Mouse (Mus musculus): Measurements from ENCODE around the gene Tst. TPM values are rescaled to one million over a fixed set of nuclear protein-coding genes. Genes with fewer than 3 reads are reported as not detected.

Gene Tst
- polyA plus RNA-seq, 1 experiment from 2014 or later = 8.3 TPM

DNA sequence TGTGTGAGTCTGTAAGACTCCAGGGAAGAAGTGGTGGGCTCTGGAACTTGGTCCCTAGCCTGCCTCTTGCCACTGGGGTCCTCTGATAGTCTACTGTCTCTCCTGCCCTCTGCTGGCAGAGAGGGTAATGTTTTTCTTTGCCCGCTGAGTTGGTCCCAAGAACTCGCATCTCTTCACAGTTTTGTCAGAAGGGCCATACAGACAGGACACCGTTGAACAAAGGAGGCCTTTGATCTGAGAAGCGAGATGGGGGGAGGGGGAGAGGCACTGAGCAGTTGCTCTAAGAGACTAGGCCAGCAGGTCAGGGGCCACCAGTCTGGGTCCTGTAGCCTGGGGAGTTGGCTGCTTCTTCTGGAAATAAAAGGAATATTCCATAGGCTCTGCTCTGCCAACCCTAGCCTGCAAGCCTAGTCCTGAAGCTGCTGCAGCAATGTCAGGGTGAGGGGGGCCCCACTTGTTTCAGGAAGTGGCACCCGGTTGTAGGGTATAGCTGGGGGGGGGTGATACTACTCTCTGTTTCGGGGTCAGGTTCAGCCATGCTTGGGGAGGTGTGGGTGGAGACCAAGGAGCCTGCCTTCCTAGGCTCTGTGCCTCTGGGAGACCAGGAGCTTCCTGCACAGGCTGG, 29.3 kb upstream of the Tst start:
- Histone ChIP-seq H3K9ac (ENCODE audit: low read length) (no peak overlapping the region), H3K4me2 (no peak overlapping the region), H3K27ac (ENCODE audit: low read depth, low read length) (no peak overlapping the region; the same call in 1 of the 2 replicates), H3K36me3 (ENCODE audit: control insufficient read depth, insufficient read depth, low read length) (peaks cover 7% of the 10 kb centered on the region), H3K9me3 (ENCODE audit: control insufficient read depth, low read length) (no peaks in the 10 kb centered on the region), H3K27me3 (ENCODE audit: control insufficient read depth, insufficient read depth, low read length) (no peaks in the 10 kb centered on the region), H3K4me1 (ENCODE audit: control insufficient read depth, insufficient read depth, low read length) (peaks cover 37% of the 10 kb centered on the region), H3K4me3 (ENCODE audit: low read depth, low read length) (no peak overlapping the region)
- ATAC-seq (ENCODE audit: low FRiP score) (no peak; the same call in 1 of the 2 replicates), DNase-seq (ENCODE audit: low spot score, missing footprints) (peak; percentile 93)
- 30% methylated on average over 6 of the region's 6 CpGs for WGBS

- Histone ChIP-seq H3K4me2 (no peak overlapping the region), H3K9me3 (ENCODE audit: control insufficient read depth, low read length) (no peaks in the 10 kb centered on the region), H3K36me3 (ENCODE audit: control insufficient read depth, insufficient read depth, low read length) (peaks cover 7% of the 10 kb centered on the region), H3K4me3 (ENCODE audit: low read depth, low read length) (no peak overlapping the region), H3K27me3 (ENCODE audit: control insufficient read depth, insufficient read depth, low read length) (no peaks in the 10 kb centered on the region), H3K9ac (ENCODE audit: low read length) (no peak overlapping the region), H3K4me1 (ENCODE audit: control insufficient read depth, insufficient read depth, low read length) (peaks cover 31% of the 10 kb centered on the region), H3K27ac (ENCODE audit: low read depth, low read length) (no peak overlapping the region)
- WGBS = 86% methylated on average over 7 of the region's 7 CpGs
- ATAC-seq (ENCODE audit: low FRiP score) = no peak
- no peak for DNase-seq (ENCODE audit: low spot score, missing footprints)
Observed at GRCm38 (mm10) chr15:78431541-78432121, 25.9 kb upstream of the Tst start.

- H3K4me3 ChIP-seq (ENCODE audit: low read depth, low read length) = no peak overlapping the region
- H3K9ac ChIP-seq (ENCODE audit: low read length) = no peak overlapping the region
- no peaks in the 10 kb centered on the region for H3K27me3 ChIP-seq (ENCODE audit: control insufficient read depth, insufficient read depth, low read length)
- H3K9me3 ChIP-seq (ENCODE audit: control insufficient read depth, low read length) = no peaks in the 10 kb centered on the region
- ATAC-seq (ENCODE audit: low FRiP score) (no peak), DNase-seq (ENCODE audit: low spot score, missing footprints) (no peak)
- H3K4me2 ChIP-seq = no peak overlapping the region
- 89% methylated on average over 10 of the region's 10 CpGs for WGBS
- peaks cover 23% of the 10 kb centered on the region for H3K4me1 ChIP-seq (ENCODE audit: control insufficient read depth, insufficient read depth, low read length)
- peaks cover 7% of the 10 kb centered on the region for H3K36me3 ChIP-seq (ENCODE audit: control insufficient read depth, insufficient read depth, low read length)
- no peak overlapping the region for H3K27ac ChIP-seq (ENCODE audit: low read depth, low read length)
Observed at GRCm38 (mm10) chr15:78430874-78431273, 25.2 kb upstream of the Tst start.

- H3K4me2 ChIP-seq = peak overlapping the region; percentile 71
- peaks cover 7% of the 10 kb centered on the region for H3K36me3 ChIP-seq (ENCODE audit: control insufficient read depth, insufficient read depth, low read length)
- no peak overlapping the region for H3K27ac ChIP-seq (ENCODE audit: low read depth, low read length)
- DNase-seq (ENCODE audit: low spot score, missing footprints) (no peak), ATAC-seq (ENCODE audit: low FRiP score) (no peak)
- H3K27me3 ChIP-seq (ENCODE audit: control insufficient read depth, insufficient read depth, low read length) = no peaks in the 10 kb centered on the region
- H3K4me1 ChIP-seq (ENCODE audit: control insufficient read depth, insufficient read depth, low read length) = peaks cover 16% of the 10 kb centered on the region
- H3K4me3 ChIP-seq (ENCODE audit: low read depth, low read length) = no peak overlapping the region; the same call in 1 of the 2 replicates
- H3K9me3 ChIP-seq (ENCODE audit: control insufficient read depth, low read length) = no peaks in the 10 kb centered on the region
- WGBS = 79% methylated on average over 13 of the region's 13 CpGs
- no peak overlapping the region for H3K9ac ChIP-seq (ENCODE audit: low read length)
Observed at GRCm38 (mm10) chr15:78429871-78430622, 24.3 kb upstream of the Tst start.

DNA sequence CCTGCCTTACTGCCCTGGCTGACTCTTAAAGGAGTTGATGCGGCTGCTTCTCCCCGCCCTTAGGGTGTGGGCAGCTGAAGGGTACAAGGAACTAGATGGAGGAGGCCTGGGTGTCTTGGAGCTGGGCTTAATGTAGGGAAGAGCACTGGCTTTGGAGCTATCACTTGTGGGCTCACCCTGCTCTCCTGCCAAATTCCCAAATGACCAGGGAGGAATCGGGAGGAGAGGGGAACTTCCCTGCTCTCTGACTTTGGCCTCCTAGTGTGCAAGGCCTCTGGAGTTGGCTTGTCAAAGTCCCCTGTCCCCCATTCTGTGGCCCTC, 23.4 kb upstream of the Tst start:
- no peaks in the 10 kb centered on the region for H3K27me3 ChIP-seq (ENCODE audit: control insufficient read depth, insufficient read depth, low read length)
- H3K4me2 ChIP-seq = peak overlapping the region; percentile 71
- H3K27ac ChIP-seq (ENCODE audit: low read depth, low read length) = peak overlapping the region; percentile 27

GRCm38 (mm10) chr15:78428391-78429138, 22.9 kb upstream of the Tst start, which contains the start of gene Kctd17:
Kctd17 (plus strand) TSS chr15:78428564.
- DNase-seq (ENCODE audit: low spot score, missing footprints) = peak; percentile 95
- peak within 1 kb of the TSS; percentile 68 for H3K4me3 ChIP-seq (ENCODE audit: low read depth, low read length)
- H3K4me2 ChIP-seq = peak within 1 kb of the TSS; percentile 71
- ATAC-seq (ENCODE audit: low FRiP score) = peak; percentile 92
- H3K9ac ChIP-seq (ENCODE audit: low read length) = peak within 1 kb of the TSS; percentile 77
- H3K9me3 ChIP-seq (ENCODE audit: control insufficient read depth, low read length) = no peaks in the 10 kb centered on the region
- H3K27me3 ChIP-seq (ENCODE audit: control insufficient read depth, insufficient read depth, low read length) = no peaks in the 10 kb centered on the region
- WGBS = 1% methylated on average over 46 of the region's 52 CpGs
- peaks cover 3% of the 10 kb centered on the region for H3K36me3 ChIP-seq (ENCODE audit: control insufficient read depth, insufficient read depth, low read length)
- H3K27ac ChIP-seq (ENCODE audit: low read depth, low read length) = peak within 1 kb of the TSS; percentile 27
- H3K4me1 ChIP-seq (ENCODE audit: control insufficient read depth, insufficient read depth, low read length) = peaks cover 8% of the 10 kb centered on the region

More for the DNA sequence above, 23.4 kb upstream of the Tst start:
- H3K4me1 ChIP-seq (ENCODE audit: control insufficient read depth, insufficient read depth, low read length) = peaks cover 8% of the 10 kb centered on the region
- H3K9me3 ChIP-seq (ENCODE audit: control insufficient read depth, low read length) = no peaks in the 10 kb centered on the region
- WGBS = 3% methylated on average over 3 of the region's 3 CpGs
- DNase-seq (ENCODE audit: low spot score, missing footprints) = no peak
- H3K36me3 ChIP-seq (ENCODE audit: control insufficient read depth, insufficient read depth, low read length) = peaks cover 5% of the 10 kb centered on the region
- H3K9ac ChIP-seq (ENCODE audit: low read length) = peak overlapping the region; percentile 77
- ATAC-seq (ENCODE audit: low FRiP score) = no peak; the same call in 1 of the 2 replicates
- peak overlapping the region; percentile 68 for H3K4me3 ChIP-seq (ENCODE audit: low read depth, low read length)

GRCm38 (mm10) chr15:78425230-78425629, 19.5 kb upstream of the Tst start:
- no peaks in the 10 kb centered on the region for H3K27me3 ChIP-seq (ENCODE audit: control insufficient read depth, insufficient read depth, low read length)
- no peak for DNase-seq (ENCODE audit: low spot score, missing footprints)
- H3K4me2 ChIP-seq = no peak overlapping the region
- no peak overlapping the region for H3K9ac ChIP-seq (ENCODE audit: low read length)
- H3K4me1 ChIP-seq (ENCODE audit: control insufficient read depth, insufficient read depth, low read length) = peaks cover 10% of the 10 kb centered on the region
- WGBS = 65% methylated on average over 4 of the region's 4 CpGs
- no peaks in the 10 kb centered on the region for H3K36me3 ChIP-seq (ENCODE audit: control insufficient read depth, insufficient read depth, low read length)
- H3K27ac ChIP-seq (ENCODE audit: low read depth, low read length) = no peak overlapping the region
- no peak overlapping the region for H3K4me3 ChIP-seq (ENCODE audit: low read depth, low read length)
- H3K9me3 ChIP-seq (ENCODE audit: control insufficient read depth, low read length) = no peaks in the 10 kb centered on the region
- no peak for ATAC-seq (ENCODE audit: low FRiP score)

- Histone ChIP-seq H3K27ac (ENCODE audit: low read depth, low read length) (no peak overlapping the region), H3K27me3 (ENCODE audit: control insufficient read depth, insufficient read depth, low read length) (no peaks in the 10 kb centered on the region), H3K9me3 (ENCODE audit: control insufficient read depth, low read length) (no peaks in the 10 kb centered on the region), H3K36me3 (ENCODE audit: control insufficient read depth, insufficient read depth, low read length) (no peaks in the 10 kb centered on the region), H3K4me1 (ENCODE audit: control insufficient read depth, insufficient read depth, low read length) (peaks cover 6% of the 10 kb centered on the region), H3K4me3 (ENCODE audit: low read depth, low read length) (no peak overlapping the region), H3K9ac (ENCODE audit: low read length) (no peak overlapping the region), H3K4me2 (no peak overlapping the region)
- DNase-seq (ENCODE audit: low spot score, missing footprints) = no peak
- ATAC-seq (ENCODE audit: low FRiP score) = no peak
- WGBS = 32% methylated on average over 11 of the region's 11 CpGs
Observed at GRCm38 (mm10) chr15:78424507-78424906, 18.8 kb upstream of the Tst start.
